8 mouse cellular contexts compared by ENCODE assay signal in genomic region chr3:137867133-137867436, GRCm38 (mm10). TPM values are rescaled to one million over a fixed set of nuclear protein-coding genes. Genes with fewer than 3 reads are reported as not detected.
DNase-seq lines count a peak whose midpoint lies in the region; ATAC-seq and TF ChIP-seq lines count a peak whose summit lies in the region.

No protein-coding gene starts in this region.

- no peak for DNase-seq in kidney, adult 18-20 months
- no peak for DNase-seq in MEL (ENCODE audit: low read depth, low spot score)
- no peak for DNase-seq in hindbrain, embryonic 10.5 days (ENCODE audit: low spot score)
- no peak for DNase-seq in midbrain, embryonic 11.5 days (ENCODE audit: low spot score, missing footprints)
- DNase-seq in urinary bladder, postnatal 10 days (ENCODE audit: low spot score), result no peak
- no peak for DNase-seq in urinary bladder, postnatal 4 days (ENCODE audit: low spot score in 2 of 2)

- 0% methylated on average over 2 of the region's 2 CpGs for WGBS in kidney, embryonic 14.5 days
- WGBS in hindbrain, embryonic 10.5 days, result 0% methylated on average over 2 of the region's 2 CpGs
- 0% methylated on average over 2 of the region's 2 CpGs for WGBS in midbrain, embryonic 11.5 days

- TF ChIP-seq CTCF in MEL (IDR thresholded peaks at IDR 0.05 in 2 of 3, conservative IDR thresholded peaks at IDR 0.05 in 1 of 3; ENCODE audit: control insufficient read depth in 1 of 3, insufficient read depth in 1 of 3, low read depth in 2 of 3, low read length in 3 of 3, poor library complexity in 1 of 3, severe bottlenecking in 1 of 3), result no peak

- H3K27ac ChIP-seq in kidney, embryonic 14.5 days (ENCODE audit: low read depth, low read length), result peak overlapping the region; percentile 96
- peak overlapping the region; percentile 92 for H3K27ac ChIP-seq in MEL (ENCODE audit: control insufficient read depth, low read depth, low read length)
- H3K27ac ChIP-seq in hindbrain, embryonic 10.5 days, result peak overlapping the region; percentile 97
- H3K27ac ChIP-seq in midbrain, embryonic 11.5 days (ENCODE audit: low read depth, low read length), result peak overlapping the region; percentile 97

- H3K9me3 ChIP-seq in kidney, embryonic 14.5 days (ENCODE audit: control insufficient read depth, low read length), result no peaks in the 10 kb centered on the region
- H3K9me3 ChIP-seq in MEL (replicated peaks; ENCODE audit: insufficient read depth, low read length), result no peaks in the 10 kb centered on the region
- H3K9me3 ChIP-seq in hindbrain, embryonic 10.5 days, result no peaks in the 10 kb centered on the region
- H3K9me3 ChIP-seq in midbrain, embryonic 11.5 days (ENCODE audit: control insufficient read depth, low read length), result no peaks in the 10 kb centered on the region

- 0 out of 2 replicates have a peak, but pooled peaks cover 3% of the 10 kb centered on the region for H3K4me1 ChIP-seq in kidney, embryonic 14.5 days (ENCODE audit: control insufficient read depth, insufficient read depth, low read length)
- peaks cover 0 to 8% of the 10 kb centered on the region in 2 experiments; a peak in 2 of 4 replicates for H3K4me1 ChIP-seq in MEL (ENCODE audit: control insufficient read depth in 1 of 2, insufficient read depth in 2 of 2, low read length in 2 of 2)
- peaks cover 33% of the 10 kb centered on the region for H3K4me1 ChIP-seq in hindbrain, embryonic 10.5 days (replicated peaks)
- peaks cover 8% of the 10 kb centered on the region for H3K4me1 ChIP-seq in midbrain, embryonic 11.5 days (ENCODE audit: control insufficient read depth, insufficient read depth, low read length)

- peak overlapping the region; percentile 74 for H3K4me3 ChIP-seq in kidney, embryonic 14.5 days (ENCODE audit: low read length)
- peak overlapping the region; percentile 47 to 54 for H3K4me3 ChIP-seq in MEL (ENCODE audit: control insufficient read depth in 1 of 2, insufficient read depth in 1 of 2, low read depth in 2 of 2, low read length in 2 of 2)
- peak overlapping the region; percentile 80 for H3K4me3 ChIP-seq in hindbrain, embryonic 10.5 days
- peak overlapping the region; percentile 53 for H3K4me3 ChIP-seq in midbrain, embryonic 11.5 days (ENCODE audit: low read depth, low read length)

- no peaks in the 10 kb centered on the region for H3K27me3 ChIP-seq in kidney, embryonic 14.5 days (ENCODE audit: control insufficient read depth, insufficient read depth, low read length)
- no peaks in the 10 kb centered on the region for H3K27me3 ChIP-seq in MEL (ENCODE audit: control insufficient read depth in 1 of 2, insufficient read depth in 2 of 2, low read length in 2 of 2)
- H3K27me3 ChIP-seq in hindbrain, embryonic 10.5 days (ENCODE audit: insufficient read depth, poor library complexity, severe bottlenecking), result no peaks in the 10 kb centered on the region
- H3K27me3 ChIP-seq in midbrain, embryonic 11.5 days (ENCODE audit: control insufficient read depth, insufficient read depth, low read length), result no peaks in the 10 kb centered on the region

- peak overlapping the region; percentile 84 for H3K4me2 ChIP-seq in kidney, embryonic 14.5 days (replicated peaks; ENCODE audit: low read depth, low read length)
- peak overlapping the region; percentile 66 for H3K4me2 ChIP-seq in midbrain, embryonic 11.5 days

- TF ChIP-seq RAD21 in MEL (IDR thresholded peaks at IDR 0.05; ENCODE audit: low read depth, low read length), result no peak

- ATAC-seq in kidney, embryonic 14.5 days (ENCODE audit: low FRiP score, low TSS enrichment), result no peak
- no peak for ATAC-seq in midbrain, embryonic 11.5 days (ENCODE audit: low FRiP score)
- ATAC-seq in erythroid progenitor cell, adult 5-6 weeks (replicated peaks; ENCODE audit: low FRiP score, poor library complexity, severe bottlenecking), result no peak

- peaks cover 34% of the 10 kb centered on the region for H3K79me2 ChIP-seq in MEL (ENCODE audit: control insufficient read depth, insufficient read depth, low read length, poor library complexity)

- TF ChIP-seq EP300 in MEL (IDR thresholded peaks at IDR 0.05; ENCODE audit: low read depth in 1 of 2, low read length in 2 of 2), result no peak

- H3K36me3 ChIP-seq in kidney, embryonic 14.5 days (ENCODE audit: control insufficient read depth, insufficient read depth, low read length), result peaks cover 10% of the 10 kb centered on the region; the same call in 1 of the 2 replicates
- H3K36me3 ChIP-seq in MEL (ENCODE audit: control insufficient read depth in 1 of 2, insufficient read depth in 2 of 2, low read length in 2 of 2), result peaks cover 4 to 24% of the 10 kb centered on the region in 2 experiments
- H3K36me3 ChIP-seq in hindbrain, embryonic 10.5 days, result peaks cover 11% of the 10 kb centered on the region
- H3K36me3 ChIP-seq in midbrain, embryonic 11.5 days (ENCODE audit: control insufficient read depth, insufficient read depth, low read length), result no peaks in the 10 kb centered on the region

- H3K9ac ChIP-seq in kidney, embryonic 14.5 days (ENCODE audit: low read depth, low read length), result peak overlapping the region; percentile 96
- H3K9ac ChIP-seq in MEL (ENCODE audit: control insufficient read depth, low read depth, low read length, poor library complexity, severe bottlenecking), result peak overlapping the region; percentile 99
- peak overlapping the region; percentile 87 for H3K9ac ChIP-seq in midbrain, embryonic 11.5 days (ENCODE audit: low read length)

- TF ChIP-seq POLR2A in MEL (IDR thresholded peaks at IDR 0.05; ENCODE audit: control insufficient read depth in 1 of 2, insufficient read depth in 1 of 2, low read depth in 1 of 2, low read length in 2 of 2, poor library complexity in 1 of 2), result peak in 1 of 2 experiments; percentile 28; a peak in 1 of 4 replicates

TF ChIP-seq in MEL, 35 proteins besides CTCF, POLR2A, EP300 and RAD21:
- TF ChIP-seq POLR2AphosphoS2 (IDR thresholded peaks at IDR 0.05; ENCODE audit: low read length) (peak; percentile 98), SMC3 (IDR thresholded peaks at IDR 0.05; ENCODE audit: low read depth, low read length) (no peak), HCFC1 (IDR thresholded peaks at IDR 0.05; ENCODE audit: low read depth, low read length) (peak; percentile 10; the same call in 1 of the 2 replicates), USF2 (IDR thresholded peaks at IDR 0.05; ENCODE audit: borderline replicate concordance in 1 of 2, insufficient read depth in 1 of 2, low read depth in 1 of 2, low read length in 2 of 2) (no peak), NELFE (IDR thresholded peaks at IDR 0.05; ENCODE audit: low read depth, low read length) (no peak), MXI1 (IDR thresholded peaks at IDR 0.05; ENCODE audit: low read depth, low read length) (no peak)

RNA-seq across cellular contexts. Expression of gene Dnajb14, which starts 0.4 kb away (rescaled TPM):
- polyA plus RNA-seq in kidney, embryonic 14.5 days (2014; fragmentation: Nextera tagmentation; extraction: Ambion mirVana), result 12.2 and 12.3 TPM in 2 replicates
- total RNA-seq in MEL (2012; rRNA removed), result 4.2 and 4.4 TPM in 2 replicates
- polyA plus RNA-seq in MEL (2012; ENCODE audit: insufficient read depth in 1 of 2, insufficient read length in 2 of 2, low read depth in 1 of 2, low replicate concordance in 2 of 2, missing spikeins in 1 of 2), result 1 to 10 TPM in 1 of 2 experiments, not detected in 1; 6.1 TPM
- 6.6 and 7.0 TPM in 2 replicates for polyA plus RNA-seq in hindbrain, embryonic 10.5 days (2016; fragmentation: Nextera tagmentation; extraction: Ambion mirVana)
- polyA plus RNA-seq in midbrain, embryonic 11.5 days (2014; fragmentation: Nextera tagmentation; extraction: Ambion mirVana), result 9.9 and 10.8 TPM in 2 replicates
- total RNA-seq in erythroid progenitor cell, adult 5-6 weeks (2015; ENCODE audit: low replicate concordance), result 5.0 and 7.6 TPM in 2 replicates
- 4.1 and 6.0 TPM in 2 replicates for total RNA-seq in erythroid progenitor cell, adult 5-6 weeks (2017; ENCODE audit: low replicate concordance)

RNA-seq across cellular contexts. Expression of gene H2afz, which starts 2.8 kb away (rescaled TPM):
- polyA plus RNA-seq in kidney, embryonic 14.5 days (2014; fragmentation: Nextera tagmentation; extraction: Ambion mirVana), result 2,687 and 3,357 TPM in 2 replicates
- 1,732 and 2,078 TPM in 2 replicates for total RNA-seq in MEL (2012; rRNA removed)
- polyA plus RNA-seq in MEL (2012; ENCODE audit: insufficient read depth in 1 of 2, insufficient read length in 2 of 2, low read depth in 1 of 2, low replicate concordance in 2 of 2, missing spikeins in 1 of 2), result 1,000 to 10,000 TPM; 1,006 to 3,472 TPM
- 3,095 and 3,165 TPM in 2 replicates for polyA plus RNA-seq in hindbrain, embryonic 10.5 days (2016; fragmentation: Nextera tagmentation; extraction: Ambion mirVana)
- polyA plus RNA-seq in midbrain, embryonic 11.5 days (2014; fragmentation: Nextera tagmentation; extraction: Ambion mirVana), result 3,387 and 3,446 TPM in 2 replicates
- 951 and 1,242 TPM in 2 replicates for total RNA-seq in erythroid progenitor cell, adult 5-6 weeks (2015; ENCODE audit: low replicate concordance)
- total RNA-seq in erythroid progenitor cell, adult 5-6 weeks (2017; ENCODE audit: low replicate concordance), result 578 and 824 TPM in 2 replicates

RNA-seq across cellular contexts. Expression of gene Lamtor3, which starts 51.2 kb away (rescaled TPM):
- polyA plus RNA-seq in kidney, embryonic 14.5 days (2014; fragmentation: Nextera tagmentation; extraction: Ambion mirVana), result 111 TPM in 2 replicates
- 73.3 and 77.5 TPM in 2 replicates for total RNA-seq in MEL (2012; rRNA removed)
- polyA plus RNA-seq in MEL (2012; ENCODE audit: insufficient read depth in 1 of 2, insufficient read length in 2 of 2, low read depth in 1 of 2, low replicate concordance in 2 of 2, missing spikeins in 1 of 2), result 10 to 100 TPM in 1 of 2 experiments, not detected in 1; 88.3 TPM
- 82.8 and 83.3 TPM in 2 replicates for polyA plus RNA-seq in hindbrain, embryonic 10.5 days (2016; fragmentation: Nextera tagmentation; extraction: Ambion mirVana)
- 98.7 and 106 TPM in 2 replicates for polyA plus RNA-seq in midbrain, embryonic 11.5 days (2014; fragmentation: Nextera tagmentation; extraction: Ambion mirVana)
- 75.0 and 88.0 TPM in 2 replicates for total RNA-seq in erythroid progenitor cell, adult 5-6 weeks (2015; ENCODE audit: low replicate concordance)
- 58.6 and 69.3 TPM in 2 replicates for total RNA-seq in erythroid progenitor cell, adult 5-6 weeks (2017; ENCODE audit: low replicate concordance)
